Mouse (Mus musculus) lung, postnatal 10 days (tissue): ENCODE measurements around the gene Fmn2.

ENCODE experiments used
- DNase-seq: peaks from one replicate; pipeline ENCODE4 v3.0.0; 2021

Fmn2 gene

GRCm38 (mm10) chr1:174501661-174502030 is at the start of gene Fmn2:
Fmn2 (plus strand) TSS chr1:174501825.
- peak; percentile 48 for DNase-seq

- no peak for DNase-seq
Observed at GRCm38 (mm10) chr1:174455100-174455499, 46.5 kb upstream of the Fmn2 start.

- no peak for DNase-seq
Observed at GRCm38 (mm10) chr1:174465385-174465784, 36.2 kb upstream of the Fmn2 start.

GRCm38 (mm10) chr1:174466240-174466639 is 35.4 kb upstream of the Fmn2 start:
- DNase-seq: no peak

GRCm38 (mm10) chr1:174469736-174470135 is 31.9 kb upstream of the Fmn2 start:
- peak; percentile 19 for DNase-seq

GRCm38 (mm10) chr1:174482567-174482966 is 19.1 kb upstream of the Fmn2 start:
- no peak for DNase-seq

GRCm38 (mm10) chr1:174500064-174500463 is 1.6 kb upstream of the Fmn2 start:
- DNase-seq: no peak

GRCm38 (mm10) chr1:174501011-174501410 is 614 bp upstream of the Fmn2 start:
- no peak for DNase-seq

GRCm38 (mm10) chr1:174502031-174502845 is 613 bp downstream of the Fmn2 start:
- peak; percentile 2 for DNase-seq

GRCm38 (mm10) chr1:174502846-174503745 is 1.5 kb downstream of the Fmn2 start:
- DNase-seq: peak; percentile 8

GRCm38 (mm10) chr1:174508571-174509110 is 7.0 kb downstream of the Fmn2 start:
- no peak for DNase-seq

GRCm38 (mm10) chr1:174513419-174513818 is 11.8 kb downstream of the Fmn2 start:
- DNase-seq: no peak

- DNase-seq: no peak
Observed at GRCm38 (mm10) chr1:174521976-174522770, 20.5 kb downstream of the Fmn2 start.

GRCm38 (mm10) chr1:174522809-174523511 is 21.3 kb downstream of the Fmn2 start:
- no peak for DNase-seq

GRCm38 (mm10) chr1:174523512-174523828 is 21.8 kb downstream of the Fmn2 start:
- no peak for DNase-seq

GRCm38 (mm10) chr1:174536742-174537453 is 35.3 kb downstream of the Fmn2 start:
- no peak for DNase-seq

- DNase-seq: no peak
Observed at GRCm38 (mm10) chr1:174537491-174537890, 35.9 kb downstream of the Fmn2 start.

GRCm38 (mm10) chr1:174548291-174548690 is 46.7 kb downstream of the Fmn2 start:
- DNase-seq: no peak

GRCm38 (mm10) chr1:174553272-174554007 is 51.8 kb downstream of the Fmn2 start:
- DNase-seq: peak; percentile 51

GRCm38 (mm10) chr1:174555412-174555811 is 53.8 kb downstream of the Fmn2 start:
- DNase-seq: no peak

- no peak for DNase-seq
Observed at GRCm38 (mm10) chr1:174557211-174557610, 55.6 kb downstream of the Fmn2 start.
